Mouse (Mus musculus) kidney, postnatal 0 days (tissue): ENCODE results near the gene Zfp867. TPM values are rescaled to one million over a fixed set of nuclear protein-coding genes. Genes with fewer than 3 reads are reported as not detected.
A peak's percentile ranks its signal among the peaks of the same experiment; 100 is the strongest.

Experiments
- ATAC-seq: fragments of 200-750 bp; cut with Nextera tagmentation; replicated peaks from 2 replicates; pipeline ENCODE4 v1.8.0; 2017; ENCODE audit warnings: low read depth, moderate number of reproducible peaks, moderate TSS enrichment, moderate library complexity; ENCODE audit not compliant: low FRiP score
- DNase-seq: peaks from one replicate; pipeline ENCODE4 v3.0.0-alpha.2; 2016; ENCODE audit warnings: low spot score
- H3K27ac ChIP-seq: fragments of 300-500 bp; sonication (generic); 2 replicates; pipeline ENCODE4 v1.5.1; 2014; ENCODE audit warnings: mild to moderate bottlenecking
- H3K27me3 ChIP-seq: fragments of 300-500 bp; sonication (generic); 2 replicates; pipeline ENCODE4 v1.6.1; 2014; ENCODE audit warnings: low read length, mixed read lengths; ENCODE audit not compliant: insufficient read depth
- H3K36me3 ChIP-seq: fragments of 300-500 bp; sonication (generic); 2 replicates; pipeline ENCODE4 v1.6.1; 2014; ENCODE audit warnings: low read length, mixed read lengths; ENCODE audit not compliant: insufficient read depth
- H3K4me1 ChIP-seq: fragments of 300-500 bp; sonication (generic); replicated peaks from 2 replicates; pipeline ENCODE4 v1.6.1; 2014; ENCODE audit warnings: antibody characterized with exemption, low read length, mixed read lengths; ENCODE audit not compliant: insufficient read depth
- H3K4me2 ChIP-seq: fragments of 300-500 bp; sonication (generic); 2 replicates; pipeline ENCODE4 v1.6.1; 2014; ENCODE audit warnings: mild to moderate bottlenecking, low read length, moderate library complexity, mixed read lengths
- H3K4me3 ChIP-seq: fragments of 300-500 bp; sonication (generic); replicated peaks from 2 replicates; pipeline ENCODE4 v1.5.1; 2014; ENCODE audit warnings: low read depth, low read length
- H3K9ac ChIP-seq: fragments of 300-500 bp; sonication (generic); 2 replicates; pipeline ENCODE4 v1.6.1; 2014; ENCODE audit warnings: low read depth, low read length
- H3K9me3 ChIP-seq: fragments of 300-500 bp; sonication (generic); replicated peaks from 2 replicates; pipeline ENCODE4 v1.6.1; 2016; ENCODE audit warnings: low read length, inconsistent platforms, mixed read lengths
- CTCF ChIP-seq: IDR thresholded peaks from 2 replicates; pipeline ENCODE4 v1.5.1; 2016; ENCODE audit warnings: antibody characterized with exemption, low read depth, mild to moderate bottlenecking, moderate library complexity
- WGBS: fragments of 180-500 bp; shearing (Covaris S2); extraction: QIAGEN DNeasy Blood & Tissue Kit; methylation state at CpG from one replicate; pipeline ENCODE4 v1.1.7; 2014; 5-methylcytosine and 5-hydroxymethylcytosine counted together
- polyA plus RNA-seq: library from polyadenylated mRNA; unstranded; fragments of >200 nt; fragmentation: Nextera tagmentation; extraction: Ambion mirVana; gene quantifications from 2 replicates; pipeline ENCODE4 v1.2.1, GENCODE M21; 2015

Zfp867 gene
- polyA plus RNA-seq, 1 experiment from 2014 or later: 7.5 TPM

GRCm38 (mm10) chr11:59450230-59450771, 22.0 kb downstream of the Zfp867 start:
- H3K27ac ChIP-seq: peak overlapping the region; percentile 91
- H3K9me3 ChIP-seq: no peaks in the 10 kb centered on the region
- peak; percentile 34 for DNase-seq
- H3K36me3 ChIP-seq: peaks cover 18% of the 10 kb centered on the region
- peaks cover 13% of the 10 kb centered on the region for H3K4me1 ChIP-seq
- no peaks in the 10 kb centered on the region for H3K27me3 ChIP-seq
- WGBS: 1% methylated on average over 38 of the region's 38 CpGs
- ATAC-seq: peak; percentile 72
- H3K4me3 ChIP-seq: peak overlapping the region; percentile 84
- H3K4me2 ChIP-seq: peak overlapping the region; percentile 88
- H3K9ac ChIP-seq: peak overlapping the region; percentile 86
- peak; percentile 19; the same call in 1 of the 2 replicates for TF ChIP-seq CTCF

GRCm38 (mm10) chr11:59449741-59450229, 22.5 kb downstream of the Zfp867 start, which contains the start of gene Jmjd4:
Jmjd4 (plus strand) TSS chr11:59450045.
- no peak for TF ChIP-seq CTCF
- WGBS: under 1% methylated on average over 37 of the region's 40 CpGs
- peak; percentile 93 for ATAC-seq

DNA sequence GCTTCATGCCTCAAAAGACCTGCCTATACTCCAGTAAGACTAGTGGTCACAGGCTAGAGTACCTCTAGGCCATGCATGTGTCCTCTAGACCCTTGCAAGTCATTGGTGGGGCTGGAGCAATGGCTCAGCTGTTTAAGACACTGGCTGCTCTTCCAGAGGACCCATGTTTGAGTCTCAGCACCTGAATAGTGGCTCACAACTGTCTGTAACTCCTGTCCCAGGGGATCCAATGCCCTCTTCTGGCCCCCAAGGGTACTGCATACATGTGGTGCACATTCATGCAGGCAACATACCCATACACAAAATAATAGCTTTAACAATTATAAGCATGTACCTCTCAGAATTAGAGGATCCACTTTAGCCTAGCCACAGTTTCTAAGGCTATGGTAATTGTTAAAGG, 29.2 kb downstream of the Zfp867 start:
- 0 out of 2 replicates have a peak, but pooled peaks have one; percentile 9 for TF ChIP-seq CTCF
- no peak overlapping the region for H3K27ac ChIP-seq
- no peaks in the 10 kb centered on the region for H3K9me3 ChIP-seq
- 0 out of 2 replicates have a peak, but pooled peaks cover 2% of the 10 kb centered on the region for H3K36me3 ChIP-seq
- ATAC-seq (no peak), DNase-seq (no peak)
- no peak overlapping the region for H3K4me2 ChIP-seq
- no peak overlapping the region for H3K9ac ChIP-seq
- H3K4me3 ChIP-seq: no peak overlapping the region
- no peaks in the 10 kb centered on the region for H3K4me1 ChIP-seq
- H3K27me3 ChIP-seq: no peaks in the 10 kb centered on the region

More at GRCm38 (mm10) chr11:59449741-59450229, 22.5 kb downstream of the Zfp867 start, which contains the start of gene Jmjd4:
- H3K4me1 ChIP-seq: peaks cover 13% of the 10 kb centered on the region
- peak within 1 kb of the TSS; percentile 88 for H3K4me2 ChIP-seq
- no peaks in the 10 kb centered on the region for H3K9me3 ChIP-seq
- DNase-seq: peak; percentile 90
- H3K27me3 ChIP-seq: no peaks in the 10 kb centered on the region
- H3K36me3 ChIP-seq: peaks cover 13% of the 10 kb centered on the region
- peak within 1 kb of the TSS; percentile 84 for H3K4me3 ChIP-seq
- H3K27ac ChIP-seq: peak within 1 kb of the TSS; percentile 91
- peak within 1 kb of the TSS; percentile 86 for H3K9ac ChIP-seq

- Histone ChIP-seq H3K36me3 (0 out of 2 replicates have a peak, but pooled peaks cover 9% of the 10 kb centered on the region), H3K4me3 (no peak overlapping the region), H3K4me1 (no peaks in the 10 kb centered on the region), H3K27me3 (no peaks in the 10 kb centered on the region), H3K9ac (no peak overlapping the region), H3K27ac (no peak overlapping the region), H3K9me3 (no peaks in the 10 kb centered on the region), H3K4me2 (no peak overlapping the region)
- whole genome bisulfite sequencing: 88% methylated on average over 12 of the region's 12 CpGs
- DNase-seq: no peak
- no peak for ATAC-seq
- no peak for TF ChIP-seq CTCF
Observed at GRCm38 (mm10) chr11:59437954-59438353, 34.3 kb downstream of the Zfp867 start.

DNA sequence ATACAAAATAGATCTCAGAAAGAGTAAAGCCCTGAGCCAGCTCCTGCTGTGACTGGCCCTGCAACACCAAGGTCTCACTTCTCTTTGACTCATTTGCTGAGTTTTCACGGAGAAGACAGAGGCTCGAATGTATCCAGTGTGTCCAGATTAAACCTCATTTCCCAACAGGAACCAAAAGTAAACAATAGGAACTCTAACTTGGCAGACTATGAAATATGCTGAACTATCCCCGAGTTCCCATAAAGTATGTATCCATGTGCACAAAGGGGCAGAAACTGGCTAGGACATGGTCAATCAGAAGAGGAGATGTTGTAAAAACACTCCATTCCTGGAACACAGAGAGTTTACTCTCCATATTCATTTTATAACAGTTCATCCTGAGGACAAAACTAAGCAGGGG, 40.0 kb downstream of the Zfp867 start:
- ATAC-seq (no peak), DNase-seq (peak; percentile 48)
- no peak for TF ChIP-seq CTCF
- WGBS: 52% methylated on average over 3 of the region's 3 CpGs
- Histone ChIP-seq H3K4me2 (no peak overlapping the region), H3K27me3 (no peaks in the 10 kb centered on the region), H3K9me3 (no peaks in the 10 kb centered on the region), H3K9ac (no peak overlapping the region), H3K4me1 (no peaks in the 10 kb centered on the region), H3K27ac (peak overlapping the region; percentile 42; the same call in 1 of the 2 replicates), H3K36me3 (peaks cover 13% of the 10 kb centered on the region), H3K4me3 (no peak overlapping the region)

DNA sequence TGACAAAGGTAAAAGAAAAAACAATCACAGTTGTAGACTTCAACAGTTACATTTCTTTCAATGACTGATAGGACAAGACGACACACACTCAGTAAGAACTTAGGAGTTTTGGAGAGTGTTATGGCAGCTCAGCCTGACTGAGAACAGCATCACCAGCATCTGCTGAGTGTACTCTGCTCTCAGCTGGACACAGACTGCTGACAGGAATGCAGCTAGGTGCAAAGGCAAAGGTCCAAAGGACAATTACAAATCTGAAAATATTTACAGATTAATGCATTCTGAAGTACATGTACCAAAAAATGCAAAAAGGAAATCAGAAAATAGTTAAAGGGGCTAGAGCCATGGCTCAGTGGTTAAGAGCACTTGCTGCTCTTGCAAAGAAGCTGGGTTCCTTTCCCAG, 42.3 kb downstream of the Zfp867 start:
- H3K36me3 ChIP-seq: peaks cover 18% of the 10 kb centered on the region
- no peak for TF ChIP-seq CTCF
- ATAC-seq: no peak
- H3K4me3 ChIP-seq: no peak overlapping the region
- H3K27me3 ChIP-seq: no peaks in the 10 kb centered on the region
- no peak overlapping the region for H3K27ac ChIP-seq
- no peak overlapping the region for H3K9ac ChIP-seq
- WGBS: 86% methylated on average over 1 of the region's 1 CpGs
- H3K4me1 ChIP-seq: no peaks in the 10 kb centered on the region
- H3K4me2 ChIP-seq: no peak overlapping the region
- H3K9me3 ChIP-seq: no peaks in the 10 kb centered on the region
- no peak for DNase-seq
